27 mouse cellular contexts compared by ENCODE assay signal in genomic region chr4:75386271-75386938, GRCm38 (mm10).
DNase-seq lines count a peak whose midpoint lies in the region; ATAC-seq and TF ChIP-seq lines count a peak whose summit lies in the region.
"Had no signal": no experiment of that assay in that cellular context is flagged by ENCODE, and none has a peak within 500 bp of the region (broad histone marks: within the 10 kb centered on the region; RNA-seq: fewer than 3 reads in every experiment).

No protein-coding gene starts in this region.

- H3K27me3 ChIP-seq in embryonic facial prominence, embryonic 11.5 days (ENCODE audit: control insufficient read depth, insufficient read depth, low read length), result no peaks in the 10 kb centered on the region
- no peaks in the 10 kb centered on the region for H3K27me3 ChIP-seq in embryonic facial prominence, embryonic 10.5 days (replicated peaks; ENCODE audit: low read depth, poor library complexity, severe bottlenecking)
- no peaks in the 10 kb centered on the region for H3K27me3 ChIP-seq in embryonic facial prominence, embryonic 13.5 days
- no peaks in the 10 kb centered on the region for H3K27me3 ChIP-seq in midbrain, embryonic 13.5 days
- H3K27me3 ChIP-seq in liver, postnatal 0 days (ENCODE audit: insufficient read depth, low read length), result no peaks in the 10 kb centered on the region
- no peaks in the 10 kb centered on the region for H3K27me3 ChIP-seq in kidney, adult 2 months (replicated peaks; ENCODE audit: control insufficient read depth, insufficient read depth, low read length)
- H3K27me3 ChIP-seq: forebrain, embryonic 15.5 days; limb, embryonic 12.5 days; liver, embryonic 15.5 days; lung, embryonic 15.5 days; stomach, embryonic 15.5 days had no signal

- no peak overlapping the region for H3K27ac ChIP-seq in embryonic facial prominence, embryonic 11.5 days (replicated peaks; ENCODE audit: low read depth, low read length)
- H3K27ac ChIP-seq in embryonic facial prominence, embryonic 10.5 days (replicated peaks), result no peak overlapping the region
- peak overlapping the region; percentile 60 for H3K27ac ChIP-seq in embryonic facial prominence, embryonic 13.5 days
- no peak overlapping the region for H3K27ac ChIP-seq in midbrain, embryonic 13.5 days
- no peak overlapping the region for H3K27ac ChIP-seq in liver, postnatal 0 days (ENCODE audit: low read depth)
- H3K27ac ChIP-seq in kidney, adult 2 months (ENCODE audit: insufficient read depth, low read depth, low read length), result no peak overlapping the region
- H3K27ac ChIP-seq: forebrain, embryonic 10.5 days; forebrain, embryonic 15.5 days; limb, embryonic 12.5 days; liver, embryonic 15.5 days; lung, embryonic 15.5 days; stomach, embryonic 15.5 days had no signal

- H3K9ac ChIP-seq in embryonic facial prominence, embryonic 11.5 days (replicated peaks; ENCODE audit: low read length), result no peak overlapping the region
- no peak overlapping the region for H3K9ac ChIP-seq in embryonic facial prominence, embryonic 13.5 days
- no peak overlapping the region for H3K9ac ChIP-seq in midbrain, embryonic 13.5 days (replicated peaks)
- no peak overlapping the region for H3K9ac ChIP-seq in liver, postnatal 0 days (replicated peaks)
- H3K9ac ChIP-seq: forebrain, embryonic 15.5 days; limb, embryonic 12.5 days; liver, embryonic 15.5 days; lung, embryonic 15.5 days; stomach, embryonic 15.5 days had no signal

- no peaks in the 10 kb centered on the region for H3K4me1 ChIP-seq in embryonic facial prominence, embryonic 11.5 days (ENCODE audit: control insufficient read depth, insufficient read depth, low read length)
- H3K4me1 ChIP-seq in embryonic facial prominence, embryonic 10.5 days, result 0 out of 2 replicates have a peak, but pooled peaks cover 9% of the 10 kb centered on the region
- H3K4me1 ChIP-seq in embryonic facial prominence, embryonic 13.5 days, result peaks cover 10% of the 10 kb centered on the region
- H3K4me1 ChIP-seq in midbrain, embryonic 13.5 days (replicated peaks), result peaks cover 4% of the 10 kb centered on the region; the same call in 1 of the 2 replicates
- H3K4me1 ChIP-seq in liver, postnatal 0 days (ENCODE audit: insufficient read depth), result no peaks in the 10 kb centered on the region
- H3K4me1 ChIP-seq in kidney, adult 2 months (ENCODE audit: control insufficient read depth, insufficient read depth, low read length), result no peaks in the 10 kb centered on the region
- H3K4me1 ChIP-seq: forebrain, embryonic 15.5 days; limb, embryonic 12.5 days; liver, embryonic 15.5 days; lung, embryonic 15.5 days; stomach, embryonic 15.5 days had no signal

- TF ChIP-seq CTCF in liver, postnatal 0 days (IDR thresholded peaks at IDR 0.05; ENCODE audit: low read depth), result no peak
- no peak for TF ChIP-seq CTCF in kidney, adult 2 months (conservative IDR thresholded peaks at IDR 0.05; ENCODE audit: insufficient read depth, insufficient read length, low read depth, low read length)

- no peak for TF ChIP-seq POLR2A in kidney, adult 2 months (IDR thresholded peaks at IDR 0.05; ENCODE audit: low read depth, low read length)

- WGBS in embryonic facial prominence, embryonic 11.5 days, result 28% methylated on average over 3 of the region's 3 CpGs
- 34% methylated on average over 3 of the region's 3 CpGs for WGBS in embryonic facial prominence, embryonic 10.5 days
- whole genome bisulfite sequencing in embryonic facial prominence, embryonic 13.5 days, result 23% methylated on average over 3 of the region's 3 CpGs
- 22% methylated on average over 3 of the region's 3 CpGs for WGBS in midbrain, embryonic 13.5 days
- 57% methylated on average over 3 of the region's 3 CpGs for WGBS in liver, postnatal 0 days (ENCODE audit: insufficient replicate concordance)
- WGBS in kidney, adult 2 months, result 65% methylated on average over 3 of the region's 3 CpGs

- no peak for ATAC-seq in embryonic facial prominence, embryonic 11.5 days (replicated peaks; ENCODE audit: insufficient number of reproducible peaks, low FRiP score, low TSS enrichment, low read depth)
- no peak for ATAC-seq in embryonic facial prominence, embryonic 13.5 days (ENCODE audit: insufficient number of reproducible peaks, insufficient read depth, low FRiP score, low TSS enrichment, low read depth)
- ATAC-seq in midbrain, embryonic 13.5 days, result peak; percentile 67
- ATAC-seq in liver, postnatal 0 days, result no peak
- ATAC-seq: forebrain, embryonic 15.5 days; hindbrain, embryonic 16.5 days had no signal

- TF ChIP-seq EP300 in liver, postnatal 0 days (IDR thresholded peaks at IDR 0.05; ENCODE audit: low read depth), result no peak

- peak; percentile 25 for DNase-seq in embryonic facial prominence, embryonic 11.5 days (ENCODE audit: low spot score)
- no peak for DNase-seq in embryonic facial prominence, embryonic 10.5 days (ENCODE audit: low spot score)
- DNase-seq in R1 (ENCODE audit: low read depth, low spot score), result peak; percentile 7
- no peak for DNase-seq in liver, postnatal 0 days
- no peak for DNase-seq in kidney, adult 2 months
- no peak for DNase-seq in adrenal gland, postnatal 4 days (ENCODE audit: low spot score in 2 of 2)
- DNase-seq: adrenal gland, postnatal 14 days; cerebellum, adult 2 months; cerebellum, postnatal 14 days; gastrocnemius, postnatal 25 days; heart, adult 18-20 months; heart, postnatal 36 days; kidney, adult 8-10 months; kidney, postnatal 10 days; right cerebral cortex, postnatal 25 days; thymus, postnatal 14 days had no signal

- no peaks in the 10 kb centered on the region for H3K36me3 ChIP-seq in embryonic facial prominence, embryonic 11.5 days (replicated peaks; ENCODE audit: control insufficient read depth, insufficient read depth, low read depth, low read length)
- H3K36me3 ChIP-seq in embryonic facial prominence, embryonic 10.5 days (replicated peaks), result no peaks in the 10 kb centered on the region
- no peaks in the 10 kb centered on the region for H3K36me3 ChIP-seq in embryonic facial prominence, embryonic 13.5 days
- no peaks in the 10 kb centered on the region for H3K36me3 ChIP-seq in midbrain, embryonic 13.5 days
- no peaks in the 10 kb centered on the region for H3K36me3 ChIP-seq in liver, postnatal 0 days (replicated peaks; ENCODE audit: insufficient read depth, low read length)
- H3K36me3 ChIP-seq in kidney, adult 2 months (ENCODE audit: control insufficient read depth, insufficient read depth, low read length), result no peaks in the 10 kb centered on the region
- H3K36me3 ChIP-seq: forebrain, embryonic 10.5 days; forebrain, embryonic 15.5 days; G1E; limb, embryonic 12.5 days; liver, embryonic 15.5 days; lung, embryonic 15.5 days; stomach, embryonic 15.5 days had no signal

- H3K9me3 ChIP-seq in embryonic facial prominence, embryonic 11.5 days (replicated peaks; ENCODE audit: control insufficient read depth, low read length), result no peaks in the 10 kb centered on the region
- H3K9me3 ChIP-seq in embryonic facial prominence, embryonic 10.5 days, result no peaks in the 10 kb centered on the region
- no peaks in the 10 kb centered on the region for H3K9me3 ChIP-seq in embryonic facial prominence, embryonic 13.5 days
- H3K9me3 ChIP-seq in midbrain, embryonic 13.5 days, result no peaks in the 10 kb centered on the region
- H3K9me3 ChIP-seq in liver, postnatal 0 days (ENCODE audit: low read length), result no peaks in the 10 kb centered on the region
- H3K9me3 ChIP-seq: forebrain, embryonic 10.5 days; forebrain, embryonic 15.5 days; G1E; limb, embryonic 12.5 days; liver, embryonic 15.5 days; lung, embryonic 15.5 days; stomach, embryonic 15.5 days had no signal

- H3K4me2 ChIP-seq in embryonic facial prominence, embryonic 11.5 days (ENCODE audit: low read depth, low read length), result no peak overlapping the region
- no peak overlapping the region for H3K4me2 ChIP-seq in embryonic facial prominence, embryonic 13.5 days
- H3K4me2 ChIP-seq in midbrain, embryonic 13.5 days (replicated peaks), result no peak overlapping the region
- no peak overlapping the region for H3K4me2 ChIP-seq in liver, postnatal 0 days (ENCODE audit: low read depth, low read length)
- H3K4me2 ChIP-seq: forebrain, embryonic 15.5 days; heart, embryonic 11.5 days; limb, embryonic 12.5 days; liver, embryonic 15.5 days; lung, embryonic 15.5 days; stomach, embryonic 15.5 days had no signal

- H3K4me3 ChIP-seq in embryonic facial prominence, embryonic 11.5 days (ENCODE audit: low read depth, low read length), result no peak overlapping the region
- H3K4me3 ChIP-seq in embryonic facial prominence, embryonic 10.5 days, result no peak overlapping the region
- H3K4me3 ChIP-seq in embryonic facial prominence, embryonic 13.5 days, result no peak overlapping the region
- no peak overlapping the region for H3K4me3 ChIP-seq in midbrain, embryonic 13.5 days (replicated peaks)
- H3K4me3 ChIP-seq in liver, postnatal 0 days (ENCODE audit: low read depth, low read length), result no peak overlapping the region
- H3K4me3 ChIP-seq in kidney, adult 2 months (ENCODE audit: insufficient read depth, low read depth, low read length), result no peak overlapping the region
- H3K4me3 ChIP-seq: forebrain, embryonic 10.5 days; forebrain, embryonic 15.5 days; limb, embryonic 12.5 days; liver, embryonic 15.5 days; lung, embryonic 15.5 days; stomach, embryonic 15.5 days had no signal

Comparison
In these comparisons a context has a peak if more than half of its experiments do, and no peak if none do; other contexts are left out.
1. DNase-seq: peak in embryonic facial prominence, embryonic 11.5 days (single experiment) and R1 (single experiment); none in embryonic facial prominence, embryonic 10.5 days (single experiment), liver, postnatal 0 days (single experiment), kidney, adult 2 months (single experiment) and adrenal gland, postnatal 4 days (0 of 2).